Mouse (Mus musculus) telencephalon, adult 2 months (tissue): ENCODE data around the gene Samd4b.
"Not testable (repeated sequence)": the region's sequence is repeated elsewhere in the genome, so short reads cannot be mapped to it uniquely, and the experiment has no call there.

Experiments
- DNase-seq: peaks from one replicate; pipeline ENCODE4 v3.0.0-alpha.2; 2011; ENCODE audit warnings: low read depth, low spot score

Samd4b gene

GRCm38 (mm10) chr7:28398696-28399340 lies 199.1 kb downstream of the Samd4b start:
- no peak for DNase-seq

DNA sequence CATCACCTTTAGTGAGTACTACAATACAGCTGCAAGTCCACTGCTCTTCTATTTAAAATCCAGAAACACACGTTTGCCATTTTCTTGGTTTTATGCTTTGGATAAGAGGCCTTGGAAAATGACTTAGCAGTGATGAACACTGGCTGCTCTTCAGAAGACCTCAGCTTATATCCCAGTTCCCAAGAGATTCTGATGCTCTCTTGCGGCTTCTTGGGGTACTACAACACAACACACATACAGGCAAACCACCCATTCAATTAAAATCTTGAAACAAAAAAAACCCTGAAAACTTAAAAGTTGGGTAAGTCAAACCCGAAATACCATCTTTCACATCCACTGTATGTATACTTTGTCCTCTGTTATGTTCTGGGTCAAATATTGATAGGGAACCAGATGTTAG lies 199.9 kb downstream of the Samd4b start:
- DNase-seq, result no peak

DNA sequence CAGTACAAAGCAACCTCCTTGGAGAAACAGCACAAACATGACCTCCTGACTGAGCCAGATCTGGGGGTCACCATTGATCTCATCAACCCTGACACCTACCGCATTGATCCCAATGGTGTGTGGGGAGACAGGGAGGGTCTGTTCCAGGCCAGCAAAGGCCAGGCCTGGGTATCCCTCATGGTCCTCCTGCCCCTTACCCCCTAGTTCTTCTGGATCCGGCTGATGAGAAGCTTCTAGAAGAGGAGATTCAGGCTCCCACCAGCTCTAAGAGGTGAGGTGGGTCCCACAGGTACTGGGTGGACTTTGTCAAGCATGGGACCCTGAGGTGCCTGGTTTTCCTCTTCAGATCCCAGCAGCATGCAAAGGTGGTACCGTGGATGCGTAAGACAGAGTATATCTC lies 202.5 kb downstream of the Samd4b start:
- no peak for DNase-seq

DNA sequence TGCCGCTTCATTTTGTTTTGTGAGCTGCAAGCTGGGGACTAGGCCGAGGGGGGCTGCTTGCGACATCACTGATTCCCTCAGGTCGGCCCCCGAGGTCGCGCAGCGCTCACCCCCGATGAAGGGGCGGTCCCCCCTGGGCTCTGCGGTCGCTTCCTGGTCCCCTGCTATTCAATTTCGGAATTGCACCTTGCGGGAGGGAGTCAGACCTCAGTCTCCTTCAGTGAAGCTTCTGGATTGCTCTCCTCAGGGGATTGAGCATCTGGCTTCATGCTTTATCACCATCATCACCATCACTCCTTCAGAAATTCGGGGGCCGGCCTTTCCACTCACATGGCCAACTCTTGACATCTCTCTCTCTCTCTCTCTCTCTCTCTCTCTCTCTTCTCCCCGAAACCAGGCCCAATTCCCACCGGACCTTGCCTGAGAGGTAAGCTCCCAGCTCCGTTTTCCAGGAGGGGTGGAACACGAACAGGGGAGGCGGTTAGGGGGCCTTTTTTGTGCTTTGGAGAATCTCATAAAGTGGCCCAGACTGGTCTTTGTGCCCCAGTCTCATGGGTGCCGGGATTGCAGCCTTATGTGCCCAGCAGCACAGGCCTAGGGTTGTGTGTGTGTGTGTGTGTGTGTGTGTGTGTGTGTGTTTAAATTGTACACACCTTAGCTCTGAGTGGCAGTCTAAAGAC lies 204.5 kb downstream of the Samd4b start:
- DNase-seq, result no peak

DNA sequence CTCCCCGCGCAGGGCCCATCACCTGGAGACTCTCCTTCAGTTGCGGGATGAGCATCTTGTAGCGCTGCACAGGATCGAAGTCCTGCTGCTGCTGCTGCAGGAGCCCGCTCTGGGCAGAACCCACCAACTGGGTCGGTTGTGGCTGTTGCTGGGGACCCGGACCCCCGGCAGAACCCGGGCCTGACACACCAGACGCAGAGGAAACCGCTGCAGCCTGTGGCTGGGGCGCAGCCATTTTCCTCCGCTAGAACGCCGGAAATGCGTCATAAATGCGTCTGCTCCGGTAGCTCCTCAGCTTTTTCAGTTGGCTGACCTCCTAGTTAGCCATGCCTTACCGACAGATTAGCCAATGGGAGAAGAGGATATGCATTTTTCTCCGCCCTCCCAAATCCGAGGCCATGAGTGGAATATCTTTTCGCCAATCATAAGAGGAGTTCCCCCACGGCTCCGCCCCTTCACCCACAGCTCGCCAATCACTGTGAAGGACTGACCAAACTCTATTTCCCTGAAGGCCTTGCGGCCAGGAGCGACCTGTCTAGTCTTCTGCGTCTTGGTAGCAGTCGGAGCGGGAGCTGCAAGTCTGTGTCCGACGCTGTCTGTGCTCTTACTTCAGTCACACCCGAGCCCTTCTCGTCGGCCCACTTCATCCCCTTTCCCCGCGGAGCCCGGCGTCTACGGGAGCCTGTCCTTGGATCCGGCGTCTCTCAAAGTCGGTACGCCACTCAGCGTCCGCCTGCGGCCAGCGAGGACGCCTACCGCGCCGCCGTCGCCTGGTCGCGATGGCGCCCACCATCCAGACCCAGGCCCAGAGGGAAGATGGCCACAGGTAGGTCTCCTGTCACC lies 205.3 kb downstream of the Samd4b start, which contains the start of the genes Med29 and Paf1:
Gene Med29, minus strand, starts transcription at position 280 of the 843 bp plus-strand sequence.
Gene Paf1, plus strand, starts transcription at position 523 of the 843 bp plus-strand sequence.
- peak; percentile 100 for DNase-seq

DNA sequence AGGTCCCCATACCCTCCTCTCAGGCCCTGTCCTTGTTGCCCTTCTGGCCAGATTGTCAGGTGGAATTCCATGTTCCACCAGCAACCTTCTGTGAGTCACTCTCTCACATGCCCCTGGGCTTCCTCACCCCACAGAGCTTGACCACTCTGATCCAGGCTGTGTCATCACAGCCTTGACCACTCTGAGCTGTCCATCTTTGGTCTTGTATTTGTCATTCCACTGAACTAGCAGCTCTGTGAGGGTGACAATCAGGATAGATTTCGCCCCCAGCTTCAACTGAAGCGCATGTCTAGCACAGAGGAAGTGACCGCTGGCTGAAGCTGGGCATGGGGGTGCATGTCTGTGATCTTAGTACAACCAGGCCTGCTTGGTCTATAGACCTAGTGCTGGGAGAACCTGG lies 207.6 kb downstream of the Samd4b start:
- DNase-seq, result no peak

DNA sequence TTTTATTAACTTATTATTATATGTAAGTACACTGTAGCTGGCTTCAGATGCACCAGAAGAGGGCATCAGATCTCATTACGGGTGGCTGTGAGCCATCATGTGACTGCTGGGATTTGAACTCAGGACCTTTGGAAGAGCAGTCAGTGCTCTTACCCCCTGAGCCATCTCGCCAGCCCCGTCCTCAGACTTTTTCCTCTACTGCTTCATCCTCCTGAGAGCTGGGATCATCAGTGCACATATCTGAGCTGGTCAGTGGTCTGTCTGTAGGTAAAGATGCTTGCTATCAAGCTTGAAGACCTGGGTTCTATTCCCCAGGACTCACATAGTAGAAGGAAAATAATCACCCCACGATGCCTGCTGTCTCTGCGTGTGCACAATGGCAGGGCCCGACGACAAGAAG lies 210.6 kb downstream of the Samd4b start:
- not testable (repeated sequence) for DNase-seq

DNA sequence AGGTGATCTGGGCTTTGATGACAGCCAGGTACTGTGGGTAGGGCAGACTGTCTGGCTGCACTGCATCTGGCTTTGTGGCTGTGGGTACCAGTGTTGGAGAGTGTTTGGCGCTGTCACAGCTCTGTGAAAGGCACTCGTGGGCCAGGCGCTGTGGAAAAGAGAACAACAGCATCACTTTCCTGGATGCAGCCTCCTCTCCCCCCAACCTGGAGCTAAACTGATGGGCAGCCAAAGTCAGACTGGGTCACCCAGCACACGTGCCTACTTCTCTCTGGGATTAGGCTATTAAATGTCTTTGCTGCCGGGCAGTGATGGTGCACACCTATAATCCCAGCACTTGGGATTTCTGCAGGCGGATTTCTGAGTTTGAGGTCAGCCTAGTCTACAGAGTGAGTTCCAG lies 211.1 kb downstream of the Samd4b start:
- not testable (repeated sequence) for DNase-seq

DNA sequence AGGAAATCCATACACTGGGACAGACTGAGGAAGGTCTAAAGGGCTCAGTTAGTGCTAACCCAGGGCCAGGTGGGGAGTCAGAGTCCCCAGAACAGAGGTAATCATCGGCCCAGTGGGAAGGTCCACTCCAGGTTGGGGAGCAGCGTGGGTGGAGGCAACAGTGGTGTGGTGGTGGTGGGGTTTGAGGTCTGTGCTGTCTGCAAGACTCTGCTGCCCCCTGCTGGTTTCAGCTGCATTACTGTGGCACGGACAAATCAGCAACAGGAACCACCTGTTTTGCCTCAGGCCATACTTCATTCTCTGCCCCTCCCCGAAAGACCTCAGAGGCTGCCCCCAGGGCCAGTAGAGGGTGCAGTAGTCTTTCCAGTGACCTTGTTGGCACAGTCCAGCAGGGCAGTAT lies 211.5 kb downstream of the Samd4b start:
- peak; percentile 44 for DNase-seq

GRCm38 (mm10) chr7:28386007-28386406 lies 211.9 kb downstream of the Samd4b start:
- peak; percentile 55 for DNase-seq

DNA sequence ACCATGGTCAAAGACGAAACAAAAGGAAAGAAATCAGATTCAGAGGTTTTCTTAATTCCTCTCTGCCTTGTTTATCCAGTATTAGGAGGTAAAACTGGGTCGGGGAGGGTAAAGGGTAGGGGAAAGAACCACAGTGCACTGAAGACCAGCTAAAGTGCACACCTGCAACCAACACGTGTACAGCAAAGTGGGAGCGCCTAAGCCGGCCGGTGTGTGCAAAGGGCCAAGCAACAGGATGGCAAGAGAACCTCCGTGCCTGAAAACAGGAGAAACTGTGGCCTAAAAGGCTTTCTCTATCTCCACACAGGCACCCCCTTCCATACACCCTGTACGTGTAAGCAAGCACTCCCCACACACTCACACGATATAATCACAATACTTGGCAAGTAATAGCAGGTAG lies 212.7 kb downstream of the Samd4b start:
- DNase-seq, result no peak

DNA sequence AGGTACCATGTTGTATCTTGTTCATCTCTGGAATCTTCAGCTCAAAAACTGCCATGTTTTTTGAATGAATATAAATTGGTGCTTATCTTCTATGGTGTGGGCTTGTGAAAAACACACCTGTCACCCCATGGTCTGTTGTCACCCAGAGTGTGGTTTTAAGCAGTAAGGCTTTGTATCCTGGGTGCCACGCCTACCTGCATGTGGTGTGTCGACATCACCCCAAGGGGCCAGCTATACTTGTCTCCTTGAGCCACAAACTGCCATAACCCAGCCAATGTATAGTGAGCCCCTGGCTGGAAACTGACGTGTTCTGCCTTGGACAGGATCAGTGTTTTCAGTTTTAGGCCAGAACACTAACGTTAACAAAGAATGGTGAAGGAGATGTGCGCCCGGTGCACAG lies 213.8 kb downstream of the Samd4b start:
- DNase-seq, result no peak

DNA sequence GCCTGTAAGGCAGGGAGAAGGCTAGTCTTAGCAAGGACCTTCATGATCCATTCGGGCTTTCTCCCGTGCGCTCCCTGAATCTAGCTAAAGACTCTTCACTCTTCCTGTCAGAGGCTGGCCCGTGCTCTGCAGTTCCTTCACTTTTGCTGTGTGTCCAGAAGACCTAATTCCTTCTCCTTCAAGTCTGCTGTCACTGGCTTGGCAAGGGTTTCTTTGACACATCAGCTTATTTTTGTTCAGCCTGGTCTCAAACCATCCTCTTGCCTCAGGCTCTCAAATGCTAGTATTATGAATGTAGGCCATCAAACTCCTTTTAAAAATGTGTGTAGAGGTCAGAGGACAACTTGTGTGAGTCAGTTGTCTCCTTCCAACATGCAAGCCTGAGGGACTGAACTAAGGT lies 214.3 kb downstream of the Samd4b start:
- no peak for DNase-seq

DNA sequence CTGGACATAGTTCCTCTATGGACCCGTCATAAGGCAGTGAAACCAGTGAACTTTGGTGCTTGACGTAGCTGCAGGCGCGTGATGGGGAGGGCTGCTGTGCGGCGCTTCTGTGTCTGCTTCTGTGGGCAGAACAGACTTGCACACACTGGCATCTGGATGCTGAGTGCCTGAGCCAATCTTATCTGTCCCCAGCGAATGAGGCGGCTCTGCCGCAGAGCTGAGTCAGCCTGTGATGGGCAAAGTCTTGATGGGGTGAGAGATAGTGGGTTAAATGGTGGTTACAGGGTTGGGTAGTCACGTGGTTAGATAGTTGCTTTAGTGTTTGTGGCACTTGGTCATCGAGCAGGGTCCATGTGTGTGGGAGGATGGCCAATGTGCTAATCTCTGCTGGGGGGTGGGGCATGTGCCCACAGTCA lies 215.0 kb downstream of the Samd4b start:
- peak; percentile 84 for DNase-seq

DNA sequence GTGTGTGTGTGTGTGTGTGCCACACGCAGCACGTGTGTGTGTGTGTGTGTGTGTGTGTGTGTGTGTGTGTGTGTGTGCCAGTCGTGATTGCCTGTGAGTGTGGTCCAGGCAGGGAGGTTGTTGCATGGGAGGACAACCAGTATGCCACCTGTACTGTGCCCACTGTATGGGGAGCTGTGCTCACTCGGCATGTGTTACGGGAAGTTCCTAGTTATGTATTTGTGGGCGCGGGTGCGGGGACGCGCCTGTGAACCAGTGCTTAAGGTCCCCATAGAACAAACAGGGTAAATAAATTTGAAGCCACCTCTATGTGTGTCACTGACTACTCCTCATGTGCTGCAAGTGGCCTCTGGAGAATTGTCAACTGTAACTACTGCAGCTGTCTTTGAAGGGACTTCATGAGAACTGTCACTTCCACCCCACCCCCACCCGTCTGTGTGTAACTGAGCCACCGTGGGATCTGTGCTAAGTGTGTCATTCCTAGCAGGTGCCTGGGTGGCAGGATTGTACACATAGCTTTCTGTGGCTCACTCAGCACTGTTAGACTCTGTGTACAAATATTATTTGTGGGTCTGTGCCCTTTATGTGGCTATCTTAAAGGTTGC lies 215.5 kb downstream of the Samd4b start:
- peak; percentile 54 for DNase-seq

DNA sequence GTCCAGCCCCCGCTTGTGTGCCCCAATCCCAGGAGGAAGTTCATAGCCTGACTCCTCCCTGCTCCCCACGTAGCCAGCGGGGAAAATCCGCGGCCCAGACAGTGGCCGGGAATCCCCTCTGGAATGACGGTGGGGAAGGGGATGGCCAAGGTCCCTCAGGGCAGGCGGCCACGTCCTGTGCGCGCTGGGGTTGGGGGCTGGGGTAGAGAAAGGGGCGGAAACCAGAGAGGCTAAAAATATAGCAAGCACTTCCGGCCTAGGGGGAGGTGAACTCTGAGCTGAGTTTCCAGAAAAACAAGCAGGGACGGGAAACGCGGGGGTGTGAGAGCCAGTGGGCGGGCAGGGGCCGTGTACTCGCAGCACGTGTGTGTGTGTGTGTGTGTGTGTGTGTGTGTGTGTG lies 216.0 kb downstream of the Samd4b start:
- DNase-seq, result no peak

- DNase-seq, result no peak
Observed at GRCm38 (mm10) chr7:28381017-28381790, 216.7 kb downstream of the Samd4b start.

DNA sequence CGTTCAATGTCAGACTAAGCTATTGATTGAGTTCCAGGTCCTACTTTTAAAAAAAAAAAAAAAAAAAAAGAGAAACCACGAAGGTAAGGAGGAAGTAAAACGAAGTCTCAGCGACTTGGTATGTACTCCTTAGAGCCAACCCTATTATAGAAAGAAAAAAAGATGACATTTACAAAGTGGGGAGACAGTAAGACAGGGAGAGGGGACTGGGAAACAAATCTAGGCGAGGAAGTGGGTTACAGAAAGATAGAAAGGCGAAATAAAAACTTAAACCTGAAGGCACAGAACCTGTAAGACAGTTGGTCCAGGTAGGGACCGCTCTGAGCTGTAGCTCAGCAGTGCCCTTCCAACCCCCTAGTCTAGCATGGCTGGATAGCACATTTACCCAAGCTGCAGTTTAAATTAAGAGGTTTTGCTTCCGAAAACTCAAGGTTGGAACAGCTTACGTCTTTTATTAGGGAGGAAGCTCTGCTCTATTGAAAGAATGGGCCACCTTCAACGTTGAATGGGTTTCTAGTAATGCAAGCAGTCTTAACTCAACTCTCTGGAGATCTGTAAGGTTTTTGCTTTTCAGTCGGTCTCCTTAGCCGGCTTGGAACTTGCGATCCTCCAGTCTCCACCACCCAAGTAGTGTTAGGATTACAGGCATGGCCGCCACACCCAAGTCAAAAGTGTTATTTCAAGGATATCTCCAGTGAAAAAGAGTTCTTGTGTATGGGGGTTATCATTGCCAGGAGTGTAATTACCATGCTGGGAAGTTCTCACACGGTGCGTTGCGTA lies 217.5 kb downstream of the Samd4b start, which contains the start of gene Zfp36:
Gene Zfp36, minus strand, starts transcription at position 17 of the 780 bp plus-strand sequence.
- DNase-seq, result no peak

- DNase-seq, result peak; percentile 56
Observed at GRCm38 (mm10) chr7:28378769-28379651, 218.9 kb downstream of the Samd4b start.
